Mouse (Mus musculus) layer of hippocampus, adult 18-20 months (tissue): ENCODE measurements around the gene Ift140. TPM values are rescaled to one million over a fixed set of nuclear protein-coding genes. Genes with fewer than 3 reads are reported as not detected.

Experiments used
- DNase-seq, 2 experiments: peaks; one replicate each; pipeline ENCODE4 v3.0.0; 2022; ENCODE audit warnings: low spot score in 2 of 2
- long read RNA-seq: library from polyadenylated mRNA; stranded (forward); transcript quantifications from one replicate; pipeline ENCODE4 v2.0.0, GENCODE M21; 2021
- total RNA-seq, 2 experiments: library from RNA; stranded (reverse); gene quantifications; 2 replicates each; pipeline ENCODE4 v1.2.3; 2021

Ift140 gene
- 10 to 100 TPM; 21.2 to 23.2 TPM for total RNA-seq
- long read RNA-seq, full-length matches to known transcripts = 18 of 27 reads
- long read RNA-seq, partial matches to known transcripts = 4 of 27 reads
- long read RNA-seq, other reads (novel, unspliced or antisense) = 5 of 27 reads

DNA sequence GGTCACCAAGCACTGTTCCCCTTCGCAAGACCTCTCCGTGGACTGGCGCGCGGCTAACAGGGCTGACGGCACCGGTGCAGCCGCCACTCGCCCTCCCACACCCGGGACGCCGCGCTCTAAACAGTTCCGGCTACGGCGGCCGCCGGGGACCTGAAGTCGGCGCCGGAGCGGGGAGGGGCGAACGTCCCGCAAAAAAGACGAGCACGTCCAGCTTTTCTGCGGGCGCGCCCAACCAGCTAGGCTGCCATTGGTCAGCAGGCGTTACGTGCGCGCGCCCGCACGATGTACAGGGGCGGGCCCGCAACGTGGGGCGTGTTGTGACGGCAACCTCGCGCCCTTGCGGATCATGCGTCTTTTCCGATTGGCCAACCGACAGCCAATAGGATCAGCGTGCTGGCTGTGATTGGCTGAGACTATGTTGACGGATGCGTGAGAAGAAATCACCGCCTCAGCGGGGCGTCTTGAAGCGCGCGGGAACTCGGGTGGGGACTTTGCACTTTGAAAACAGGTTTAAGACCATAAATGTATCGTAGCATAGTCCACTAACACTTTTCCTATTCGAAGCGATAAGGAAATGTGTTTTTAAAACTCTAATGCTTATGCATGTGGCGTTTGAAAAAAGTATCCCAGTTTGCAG, at the start of gene Ift140, which contains the start of gene Cramp1l:
Gene Ift140, plus strand, starts transcription at position 431 of the 637 bp plus-strand sequence.
Gene Cramp1l, minus strand, starts transcription at position 134 of the 637 bp plus-strand sequence.
- peak; percentile 100 for DNase-seq

DNA sequence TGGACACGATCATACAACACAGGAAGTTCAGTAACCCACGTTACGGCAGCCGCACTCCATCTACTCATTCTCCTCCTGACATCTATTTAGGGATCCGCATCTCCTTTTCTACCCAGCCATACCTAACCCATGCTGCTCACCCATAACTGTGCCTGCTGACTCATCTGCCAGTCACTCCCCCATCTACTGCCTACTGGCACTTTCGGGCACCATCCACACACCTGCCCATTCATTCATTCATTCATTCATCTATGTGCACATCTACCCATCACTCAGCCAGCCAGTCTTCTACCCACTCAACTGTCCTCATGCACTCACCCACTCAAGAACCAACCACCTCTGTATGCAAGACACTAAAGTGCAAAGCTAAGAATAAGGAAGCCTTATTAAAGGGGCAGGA, 28.7 kb upstream of the Ift140 start:
- DNase-seq = peak in 1 of 2 experiments; percentile 11

DNA sequence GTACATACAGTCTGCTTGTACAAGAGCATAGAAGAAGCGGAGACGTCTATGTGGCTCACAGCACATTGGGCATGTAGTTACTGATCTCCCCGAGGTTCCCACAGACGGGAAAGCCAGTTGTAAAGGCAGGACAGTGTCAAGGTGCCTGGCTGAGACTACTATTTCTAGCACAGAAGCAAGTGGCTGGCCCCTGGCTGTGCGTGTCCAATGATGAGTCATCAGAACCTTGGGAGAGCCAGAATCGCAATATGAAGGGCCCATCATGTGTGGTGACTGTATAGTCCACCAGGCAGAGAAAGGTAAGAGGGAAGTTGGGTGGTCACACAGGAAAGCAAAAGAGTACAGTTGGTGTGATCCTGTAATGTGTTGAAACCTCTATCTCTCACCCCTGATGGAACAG, 21.2 kb upstream of the Ift140 start:
- no peak for DNase-seq

DNA sequence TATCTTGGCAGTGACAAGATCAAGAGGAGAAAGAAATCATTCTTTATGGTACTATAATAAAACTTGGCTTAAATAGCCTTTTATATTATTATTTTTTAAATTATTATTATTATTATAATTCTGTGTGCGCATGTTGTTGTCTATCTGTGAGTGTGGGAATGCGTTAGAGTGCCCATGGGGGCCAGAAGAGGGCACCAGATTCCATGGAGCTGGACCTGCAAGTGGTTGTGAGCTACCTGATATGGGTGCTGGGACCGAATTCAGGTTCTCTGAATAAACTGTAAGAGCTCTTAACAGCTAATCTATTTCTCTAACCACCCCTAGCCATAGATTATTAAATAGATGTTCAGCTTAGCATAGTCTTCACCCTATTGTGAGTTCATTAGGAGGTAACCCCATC, 10.8 kb upstream of the Ift140 start:
- DNase-seq = no peak

DNA sequence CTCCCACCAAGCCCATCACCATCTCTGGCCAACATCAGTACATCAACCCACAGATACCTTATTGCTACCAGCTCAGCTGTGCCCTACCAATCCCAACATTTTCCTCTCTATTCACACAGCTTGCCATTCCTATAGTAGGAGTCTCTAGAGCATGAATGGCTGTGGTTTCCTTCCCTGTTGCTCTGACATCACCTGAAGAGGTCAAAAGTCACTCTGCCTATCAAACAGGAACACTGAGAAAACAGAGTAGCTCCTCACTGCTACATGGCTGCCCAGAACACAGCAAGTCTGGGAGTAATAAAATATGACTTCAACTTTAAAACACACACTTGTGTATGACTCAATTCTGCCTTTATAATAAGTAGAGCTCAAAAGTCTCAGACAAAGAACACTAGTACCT, 8.4 kb upstream of the Ift140 start:
- DNase-seq = no peak

DNA sequence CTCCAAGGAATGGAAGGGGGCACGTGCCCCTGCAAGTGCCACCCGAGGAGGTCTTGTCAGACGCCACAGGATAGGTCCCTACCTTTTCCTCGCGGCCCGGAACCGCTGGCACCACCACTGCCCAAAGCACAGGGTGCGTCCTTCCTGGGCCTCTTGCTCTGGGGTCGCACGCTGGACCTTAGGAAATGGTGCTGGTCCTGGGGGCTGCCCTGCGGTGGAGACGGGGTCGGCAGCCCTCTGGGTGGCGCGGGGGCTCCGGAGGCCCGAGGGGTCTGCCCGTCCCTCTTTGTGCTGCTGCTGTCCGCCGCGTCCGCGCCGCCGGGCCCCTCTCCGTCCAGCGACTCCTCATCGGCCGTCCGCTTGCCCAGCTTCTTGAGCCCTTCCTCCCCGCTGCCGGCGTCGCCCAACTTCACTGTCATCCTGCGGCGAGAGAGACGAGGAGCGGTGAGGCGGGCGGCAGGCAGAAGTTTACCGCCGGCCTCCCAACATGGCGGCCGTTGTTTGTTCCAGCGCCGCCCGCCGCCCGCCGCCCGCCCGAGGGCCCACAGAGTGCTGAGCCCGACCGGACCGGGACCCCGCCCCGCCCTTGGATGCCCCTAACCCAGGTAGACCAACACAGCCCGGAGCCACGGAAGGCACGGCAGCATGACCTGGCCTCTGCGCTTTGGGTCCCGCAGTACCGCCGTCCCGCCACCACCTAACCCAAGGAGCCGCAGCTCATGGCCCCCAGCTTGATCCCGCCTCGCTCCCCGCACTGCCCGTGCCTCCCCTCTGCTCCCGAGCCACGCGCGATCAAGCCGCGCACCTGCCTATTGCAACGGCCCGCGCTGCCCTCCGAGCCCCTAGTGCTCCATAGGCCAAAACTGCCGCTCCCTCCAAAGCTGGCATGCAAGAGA, 2.0 kb upstream of the Ift140 start:
- DNase-seq = no peak

DNA sequence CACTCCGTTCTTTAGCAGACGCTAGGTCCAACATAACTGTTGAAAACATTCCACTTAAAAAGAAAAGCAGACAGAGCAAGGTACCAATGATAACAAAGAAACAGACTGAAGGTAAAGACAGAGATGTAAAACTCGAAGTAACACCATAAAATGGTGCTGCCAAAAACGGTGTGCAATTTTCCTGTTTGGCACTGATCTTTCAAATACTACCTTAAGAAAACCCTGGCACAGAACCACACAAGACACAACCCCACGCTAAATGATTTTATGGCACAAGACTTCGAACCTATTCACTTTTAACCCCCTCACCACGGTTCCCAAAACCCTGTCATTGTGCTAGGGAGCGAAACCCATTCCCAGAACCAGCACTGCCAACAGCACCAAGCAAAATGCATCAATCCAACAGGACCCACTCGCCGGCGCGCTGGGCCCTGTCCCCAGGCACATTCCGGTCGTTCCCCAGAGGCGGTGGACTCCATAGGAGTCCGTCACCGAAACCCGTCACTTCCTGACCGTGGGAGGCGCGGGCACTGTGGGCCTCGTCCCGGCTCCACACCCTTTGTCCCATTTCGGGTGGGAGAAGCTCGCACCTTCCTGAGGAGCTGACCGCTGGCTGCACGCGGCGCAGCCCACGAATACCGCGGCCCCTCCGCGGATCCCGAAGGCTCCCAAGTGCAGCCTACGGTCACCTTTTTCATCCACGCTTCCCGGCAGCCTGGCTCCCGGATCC, 879 bp upstream of the Ift140 start:
- peak; percentile 26 to 35 for DNase-seq

DNA sequence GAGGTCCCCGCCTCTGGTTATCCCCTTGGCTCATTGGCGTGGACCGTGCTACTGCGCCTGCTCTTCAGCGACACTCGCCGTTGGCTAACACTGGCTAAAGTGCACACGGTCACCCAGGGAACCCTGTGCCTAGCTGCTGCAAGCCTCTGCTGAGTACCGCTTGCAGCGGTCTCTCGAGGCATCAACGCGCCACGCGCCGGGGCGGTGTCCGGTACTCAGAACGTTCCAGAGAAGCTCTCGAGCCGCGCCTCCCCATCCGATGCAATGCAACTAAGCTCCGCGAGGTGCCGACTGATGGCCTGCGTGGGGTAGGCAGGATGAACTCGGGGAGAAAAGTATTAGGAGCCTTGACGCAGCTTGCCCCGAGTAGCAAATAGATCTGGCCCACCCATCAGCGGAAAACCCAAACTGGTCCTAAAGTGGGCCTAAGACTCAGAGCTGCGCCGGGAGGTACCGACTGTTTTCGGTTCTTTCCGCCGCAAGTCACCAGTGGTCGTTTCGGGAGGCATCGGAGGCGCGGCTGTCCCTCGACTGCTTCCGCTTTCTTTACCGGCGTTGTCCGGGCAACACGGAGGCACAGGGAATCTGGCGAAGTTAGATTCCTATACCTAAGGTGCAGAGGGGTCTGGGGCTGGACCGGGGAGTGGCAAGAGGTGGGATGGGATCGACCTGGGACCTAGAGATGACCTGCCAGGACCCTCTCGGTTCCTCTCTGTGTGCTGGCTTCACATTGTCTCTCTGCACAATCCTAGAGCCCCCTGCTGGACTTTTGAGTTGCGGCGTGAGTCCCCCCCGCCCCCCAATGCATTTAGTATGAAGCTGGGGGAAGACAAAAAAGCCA, 627 bp downstream of the Ift140 start:
- DNase-seq = peak in 1 of 2 experiments; percentile 67

DNA sequence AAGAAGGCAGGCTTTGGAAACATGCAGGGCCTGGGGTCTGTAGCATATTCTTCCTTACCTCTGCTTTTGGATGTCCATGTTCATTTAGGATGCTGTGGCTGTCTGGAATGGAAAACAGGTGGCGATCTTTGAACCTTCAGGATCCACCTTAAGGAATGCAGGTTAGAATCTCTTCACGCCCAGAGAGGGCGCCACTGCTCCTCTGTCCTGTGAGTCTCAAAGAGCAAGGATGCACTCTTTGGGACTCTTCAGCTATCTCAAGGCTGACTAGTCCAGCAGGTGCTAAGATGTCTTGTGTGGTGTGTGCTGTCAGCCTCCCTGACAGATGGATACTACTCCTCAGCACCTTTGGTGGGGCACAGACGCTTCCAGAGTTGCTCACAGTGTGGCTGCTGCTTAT, 20.3 kb downstream of the Ift140 start:
- DNase-seq = no peak

DNA sequence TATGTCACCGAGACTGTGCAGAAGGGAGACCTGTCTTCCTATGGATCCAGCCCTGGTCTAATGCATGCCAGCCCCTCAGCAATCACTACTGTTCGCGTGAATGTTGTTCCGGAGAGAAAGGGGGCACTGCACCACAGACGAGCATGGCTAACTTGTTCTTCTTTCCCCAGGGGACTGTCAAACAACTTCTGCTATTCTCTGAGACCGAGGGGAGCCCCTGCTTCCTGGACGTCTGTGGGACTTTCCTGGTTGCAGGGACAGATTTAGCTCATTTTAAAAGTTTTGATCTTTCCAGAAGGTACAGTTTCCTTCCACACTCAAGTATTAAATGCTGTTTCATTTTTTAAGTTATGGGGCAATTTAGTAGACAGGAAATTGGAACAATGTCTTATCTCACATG, 29.0 kb downstream of the Ift140 start:
- no peak for DNase-seq

DNA sequence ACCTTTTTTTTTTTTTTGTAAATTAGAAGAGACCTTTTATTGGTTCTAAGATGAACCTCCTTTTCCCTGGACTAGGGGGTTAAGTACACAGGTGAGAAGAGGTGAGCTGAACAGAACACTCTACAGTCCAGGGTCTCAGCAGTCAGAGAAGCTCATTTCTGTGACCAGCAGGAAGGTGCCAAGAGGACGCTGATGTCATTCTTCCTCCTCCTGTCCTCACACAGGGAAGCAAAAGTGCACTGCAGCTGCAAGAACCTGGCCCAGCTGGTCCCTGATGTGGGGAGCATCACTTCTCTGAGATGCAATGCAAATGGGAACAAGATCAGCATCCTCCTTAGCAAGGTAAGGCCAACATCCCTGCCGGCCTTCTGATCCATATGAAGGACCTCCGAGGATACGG, 29.4 kb downstream of the Ift140 start:
- DNase-seq = no peak

DNA sequence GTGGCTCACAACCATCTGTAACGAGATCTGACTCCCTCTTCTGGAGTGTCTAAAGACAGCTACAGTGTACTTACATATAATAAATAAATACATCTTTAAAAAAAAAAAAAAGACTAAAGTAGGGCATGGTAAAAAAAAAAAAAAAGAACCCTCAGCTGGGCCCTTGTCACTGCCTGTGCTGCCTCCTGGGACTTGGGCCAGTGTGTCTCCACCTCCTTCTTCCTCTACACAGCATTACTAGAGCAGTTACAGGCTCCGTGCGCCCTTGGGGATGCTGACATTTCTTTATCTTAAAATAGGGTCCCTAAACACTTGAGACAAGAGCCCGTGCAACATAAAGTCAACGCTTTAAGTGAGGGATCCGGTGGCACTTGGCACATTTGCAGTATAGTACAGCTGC, 31.3 kb downstream of the Ift140 start:
- no peak for DNase-seq

DNA sequence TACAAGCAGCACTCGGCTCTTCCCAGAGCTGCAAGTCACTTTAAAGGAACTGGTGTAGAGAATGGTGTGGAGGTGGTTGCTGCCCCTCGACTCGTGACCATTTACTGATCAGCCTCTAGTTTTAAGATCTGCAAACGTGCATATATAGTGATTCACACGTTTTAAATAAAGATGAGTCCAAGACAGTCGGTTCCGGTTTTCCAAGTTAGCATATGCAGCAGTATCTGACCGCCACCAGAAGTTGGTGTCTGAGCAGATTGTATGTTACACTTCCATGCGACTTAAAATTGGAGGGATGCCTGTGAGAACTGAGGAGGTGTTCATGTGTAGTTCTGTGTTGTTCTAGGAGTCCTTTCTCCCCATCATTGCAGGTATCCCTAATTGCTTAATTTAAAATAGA, 37.4 kb downstream of the Ift140 start:
- peak in 1 of 2 experiments; percentile 16 for DNase-seq

DNA sequence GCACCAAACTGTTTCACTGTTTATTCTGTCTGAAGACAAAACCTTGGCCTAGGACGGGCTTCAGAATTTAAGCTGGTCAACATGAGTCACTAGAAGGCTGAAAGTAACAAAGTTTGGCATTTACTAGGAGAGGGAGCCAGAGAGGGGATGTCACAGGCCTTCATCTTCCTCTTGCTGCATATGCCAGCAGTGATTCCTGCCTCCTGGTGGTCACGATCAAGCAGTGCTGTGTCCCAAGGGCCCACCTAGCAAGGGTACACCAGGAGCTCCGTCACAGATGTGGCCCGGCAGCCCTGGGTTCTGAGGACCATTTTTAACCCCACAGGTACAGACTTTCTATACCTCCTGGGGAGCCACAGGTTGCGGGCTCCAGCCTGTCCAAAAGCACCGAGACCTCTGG, 41.2 kb downstream of the Ift140 start:
- DNase-seq = no peak

DNA sequence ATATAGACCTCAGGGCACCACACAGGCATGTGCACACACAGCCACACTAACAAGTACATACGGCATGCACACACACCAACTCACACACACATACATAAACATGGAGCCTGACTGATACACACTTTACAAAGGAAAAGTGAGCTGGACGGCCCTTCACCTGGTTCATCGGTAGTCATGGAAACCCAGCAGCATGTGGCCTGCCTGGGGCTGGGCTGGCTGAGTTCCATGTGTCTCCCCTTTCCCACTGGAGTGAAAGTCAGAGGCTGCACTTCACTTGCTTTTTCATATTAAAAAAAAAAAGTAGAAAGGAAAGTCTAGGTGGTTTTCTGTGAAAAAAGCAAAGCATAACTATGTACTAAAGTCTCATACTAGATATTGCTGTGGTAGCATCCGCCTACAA, 47.4 kb downstream of the Ift140 start:
- DNase-seq = no peak

DNA sequence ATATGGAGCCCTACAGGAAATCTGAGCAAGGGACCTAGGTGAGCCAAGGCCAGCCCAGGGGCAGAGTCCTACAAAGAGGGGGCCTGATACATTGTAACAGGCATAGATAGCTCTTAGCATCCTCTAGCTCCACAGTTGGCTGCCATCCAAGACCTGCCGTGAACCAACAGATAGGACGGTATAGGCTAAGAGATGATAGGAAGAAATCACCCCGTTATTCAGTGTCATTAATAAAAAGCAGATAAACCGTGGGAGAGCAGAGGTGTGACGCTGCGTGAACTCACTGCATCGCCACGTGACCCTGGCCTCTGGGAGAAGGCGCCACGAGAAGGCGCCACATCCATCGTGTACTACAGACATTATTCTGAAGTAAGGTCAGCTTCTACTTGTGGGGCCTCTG, 48.0 kb downstream of the Ift140 start:
- no peak for DNase-seq

DNA sequence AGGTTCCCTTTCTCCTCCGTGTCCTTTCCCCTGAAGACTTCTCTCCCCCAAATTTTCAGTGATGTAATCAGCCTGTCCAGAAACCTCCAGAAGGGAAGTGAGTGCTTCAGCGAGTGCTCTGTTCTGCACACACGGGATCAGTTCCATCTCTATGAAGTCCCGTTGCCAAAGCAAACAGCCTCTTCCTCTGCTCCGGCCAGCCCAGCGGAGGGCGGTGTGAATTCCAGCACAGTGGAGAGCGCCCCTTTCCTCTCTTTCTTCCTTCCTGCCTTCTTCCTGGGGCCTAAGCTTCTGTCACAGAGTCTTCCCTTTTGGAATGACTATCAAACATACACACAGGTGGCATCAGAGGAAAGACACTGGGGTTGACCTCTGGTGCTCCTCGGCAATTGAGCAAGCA, 48.5 kb downstream of the Ift140 start:
- no peak for DNase-seq

DNA sequence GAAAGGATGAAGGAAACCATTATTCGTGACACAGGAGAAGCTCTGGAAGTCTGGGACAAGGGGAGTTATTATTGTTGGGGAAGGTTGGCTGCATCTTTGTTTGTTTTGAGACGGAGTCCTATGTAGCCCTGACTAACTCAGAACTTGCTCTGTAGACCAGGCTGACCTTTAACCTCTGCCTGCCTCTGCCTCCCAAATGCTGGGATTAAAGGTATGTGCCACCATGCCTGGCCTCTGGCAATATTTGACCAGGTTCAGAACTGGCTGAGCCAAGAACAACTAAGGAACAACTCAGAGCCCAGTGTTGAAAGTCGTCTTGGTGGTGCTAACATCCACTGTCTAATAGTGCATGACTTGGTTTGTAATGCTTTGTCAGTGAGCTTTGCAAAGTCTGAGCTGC, 49.3 kb downstream of the Ift140 start:
- DNase-seq = no peak

DNA sequence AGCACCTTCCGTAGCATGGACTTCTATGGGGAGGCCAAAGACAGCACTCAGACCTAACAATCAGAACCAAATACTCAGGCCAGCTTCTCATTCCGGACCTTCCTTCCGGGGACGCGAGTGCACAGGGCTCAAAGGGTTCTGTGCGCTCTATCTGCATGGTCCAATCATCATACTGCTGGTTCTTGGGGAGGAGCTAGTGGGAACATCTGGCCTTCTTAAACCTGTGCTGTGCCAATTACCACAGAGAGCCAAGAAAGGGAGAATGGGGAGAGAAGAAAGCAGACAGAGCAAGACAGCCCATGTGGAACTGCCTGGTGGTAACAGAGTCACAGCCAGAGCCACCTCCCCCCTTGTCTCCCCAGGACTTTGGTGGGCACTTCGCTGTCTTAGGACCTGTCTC, 50.7 kb downstream of the Ift140 start:
- no peak for DNase-seq

DNA sequence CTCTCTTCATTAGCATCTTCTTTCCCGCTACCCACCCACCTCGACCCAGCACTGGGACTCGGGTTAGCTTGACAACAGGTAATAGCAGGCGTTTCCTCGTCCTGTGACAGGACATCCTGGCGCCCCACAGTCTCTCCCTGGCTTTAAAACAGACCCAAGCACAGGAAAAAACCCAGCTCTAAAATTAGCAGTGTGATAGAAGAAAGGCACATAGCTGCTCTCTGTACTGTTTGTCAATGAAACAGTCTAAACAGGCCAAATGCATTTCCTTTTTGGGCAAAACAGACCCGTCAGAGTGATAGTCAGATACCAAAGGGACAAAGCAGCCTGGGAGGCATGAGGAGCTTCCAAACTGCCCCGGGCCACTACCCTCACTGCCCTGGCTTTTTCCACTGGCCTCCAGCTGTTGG, 51.6 kb downstream of the Ift140 start:
- DNase-seq = no peak

DNA sequence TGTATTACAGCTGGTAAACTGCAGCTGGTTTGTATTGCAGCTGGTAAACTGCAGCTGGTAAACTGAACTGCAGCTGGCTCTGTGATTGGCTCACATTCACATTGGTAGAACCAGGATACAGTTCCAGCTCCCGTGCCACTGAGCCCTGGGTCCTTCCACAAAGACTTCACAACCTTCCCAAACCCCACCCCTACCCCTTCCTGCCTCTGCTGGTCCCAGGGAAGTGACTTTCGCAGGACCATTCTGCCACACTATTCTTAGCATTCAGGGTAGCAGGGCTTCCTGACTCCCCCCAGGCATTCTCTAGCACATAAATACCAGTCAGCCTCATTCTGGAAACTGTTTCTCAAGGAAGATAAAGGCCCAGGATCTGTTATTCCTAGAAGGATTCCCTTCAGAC, 52.8 kb downstream of the Ift140 start:
- DNase-seq = no peak
